Mouse (Mus musculus): ENCODE measurements around the gene Il10rb. TPM values are rescaled to one million over a fixed set of nuclear protein-coding genes. Genes with fewer than 3 reads are reported as not detected.

Il10rb gene
- polyA plus RNA-seq, 1 experiment from 2014 or later, result 19.4 TPM

DNA sequence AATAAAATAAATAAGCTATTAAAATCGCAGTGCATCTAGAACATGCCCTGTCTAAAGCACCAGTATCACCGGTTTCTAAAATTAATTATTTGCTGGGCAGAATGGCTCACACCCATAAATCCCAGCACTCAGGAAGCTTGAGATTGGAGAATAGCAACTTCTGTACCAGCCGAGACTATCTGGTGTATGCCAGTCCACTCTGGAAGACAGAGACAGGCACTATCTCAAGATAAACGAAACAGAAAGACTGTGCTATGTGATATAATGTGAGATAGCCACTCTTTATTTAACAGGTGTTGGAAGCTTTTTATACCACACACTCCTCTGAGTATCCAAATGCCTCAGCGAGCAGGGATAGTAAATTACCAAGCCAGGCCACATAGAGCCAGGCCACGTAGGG, 65.5 kb downstream of the Il10rb start:
- Histone ChIP-seq H3K27ac (no peak overlapping the region), H3K9me3 (no peaks in the 10 kb centered on the region), H3K4me2 (no peak overlapping the region), H3K4me3 (no peak overlapping the region), H3K9ac (no peak overlapping the region), H3K27me3 (no peaks in the 10 kb centered on the region), H3K4me1 (peaks cover 8% of the 10 kb centered on the region; the same call in 1 of the 2 replicates), H3K36me3 (no peaks in the 10 kb centered on the region)
- no peak for ATAC-seq (ENCODE audit: insufficient number of reproducible peaks, insufficient read depth, low FRiP score, low TSS enrichment, low read depth)
- WGBS, result 85% methylated on average over 6 of the region's 6 CpGs

Other genes starting within 250 kb of the Il10rb start
- gene Olig2, start 180.7 kb upstream of the Il10rb start, polyA plus RNA-seq (2015; fragmentation: Nextera tagmentation; extraction: Ambion mirVana), result 1.0 and 1.1 TPM in 2 replicates
- 1.4 and 3.4 TPM in 2 replicates for gene Olig1, start 136.4 kb upstream of the Il10rb start, polyA plus RNA-seq (2015; fragmentation: Nextera tagmentation; extraction: Ambion mirVana)
- 55.6 and 65.0 TPM in 2 replicates for gene Ifnar2, start 33.4 kb upstream of the Il10rb start, polyA plus RNA-seq (2015; fragmentation: Nextera tagmentation; extraction: Ambion mirVana)
- gene Gm21970, start 14.4 kb upstream of the Il10rb start, polyA plus RNA-seq (2015; fragmentation: Nextera tagmentation; extraction: Ambion mirVana), result not detected in 2 replicates
- gene Ifnar1, start 79.1 kb downstream of the Il10rb start, polyA plus RNA-seq (2015; fragmentation: Nextera tagmentation; extraction: Ambion mirVana), result 62.6 and 63.0 TPM in 2 replicates
- gene Ifngr2, start 140.9 kb downstream of the Il10rb start, polyA plus RNA-seq (2015; fragmentation: Nextera tagmentation; extraction: Ambion mirVana), result 48.3 and 57.5 TPM in 2 replicates
- gene Tmem50b, start 191.6 kb downstream of the Il10rb start, polyA plus RNA-seq (2015; fragmentation: Nextera tagmentation; extraction: Ambion mirVana), result 30.7 and 36.8 TPM in 2 replicates
- gene Dnajc28, start 212.9 kb downstream of the Il10rb start, polyA plus RNA-seq (2015; fragmentation: Nextera tagmentation; extraction: Ambion mirVana), result 3.5 and 7.1 TPM in 2 replicates
- gene Gart, start 240.8 kb downstream of the Il10rb start, polyA plus RNA-seq (2015; fragmentation: Nextera tagmentation; extraction: Ambion mirVana), result 110 and 111 TPM in 2 replicates
- gene Son, start 241.3 kb downstream of the Il10rb start, polyA plus RNA-seq (2015; fragmentation: Nextera tagmentation; extraction: Ambion mirVana), result 164 and 172 TPM in 2 replicates

Measured in embryonic facial prominence, embryonic 13.5 days (tissue).